Mouse (Mus musculus) hindbrain, postnatal 0 days (tissue): ENCODE measurements around the gene Arv1. TPM values are rescaled to one million over a fixed set of nuclear protein-coding genes. Genes with fewer than 3 reads are reported as not detected.
A peak's percentile ranks its signal among the peaks of the same experiment; 100 is the strongest.

ENCODE experiments used
- ATAC-seq: fragments of 200-750 bp; cut with Nextera tagmentation; 2 replicates; pipeline ENCODE4 v1.8.0; 2017; ENCODE audit warnings: mild to moderate bottlenecking, moderate TSS enrichment, moderate library complexity
- DNase-seq: peaks from one replicate; pipeline ENCODE4 v3.0.0-alpha.2; 2015; ENCODE audit warnings: low spot score
- H3K27ac ChIP-seq: fragments of 300-500 bp; sonication (generic); 2 replicates; pipeline ENCODE4 v1.5.1; 2014; ENCODE audit warnings: mild to moderate bottlenecking
- H3K27me3 ChIP-seq: fragments of 300-500 bp; sonication (generic); 2 replicates; pipeline ENCODE4 v1.6.1; 2014; ENCODE audit warnings: low read length, mixed read lengths; ENCODE audit not compliant: insufficient read depth
- H3K36me3 ChIP-seq: fragments of 300-500 bp; sonication (generic); 2 replicates; pipeline ENCODE4 v1.6.1; 2014; ENCODE audit warnings: low read length, mixed read lengths; ENCODE audit not compliant: insufficient read depth
- H3K4me1 ChIP-seq: fragments of 300-500 bp; sonication (generic); 2 replicates; pipeline ENCODE4 v1.6.1; 2014; ENCODE audit warnings: antibody characterized with exemption, low read length, mixed read lengths; ENCODE audit not compliant: insufficient read depth
- H3K4me2 ChIP-seq: fragments of 300-500 bp; sonication (generic); 2 replicates; pipeline ENCODE4 v1.6.1; 2014; ENCODE audit warnings: low read depth, mild to moderate bottlenecking, low read length, moderate library complexity, mixed read lengths
- H3K4me3 ChIP-seq: fragments of 300-500 bp; sonication (generic); 2 replicates; pipeline ENCODE4 v1.5.1; 2014; ENCODE audit warnings: low read length
- H3K9ac ChIP-seq: fragments of 300-500 bp; sonication (generic); replicated peaks from 2 replicates; pipeline ENCODE4 v1.6.1; 2014; ENCODE audit warnings: mild to moderate bottlenecking, low read length, moderate library complexity, mixed read lengths
- H3K9me3 ChIP-seq: fragments of 300-500 bp; sonication (generic); 2 replicates; pipeline ENCODE4 v1.6.1; 2016; ENCODE audit warnings: low read length, mixed read lengths
- CTCF ChIP-seq: IDR thresholded peaks from 2 replicates; pipeline ENCODE4 v1.5.1; 2016; ENCODE audit warnings: antibody characterized with exemption, control low read depth, low read depth
- WGBS: fragments of 180-500 bp; shearing (Covaris S2); extraction: QIAGEN DNeasy Blood & Tissue Kit; methylation state at CpG from one replicate; pipeline ENCODE4 v1.1.7; 2014; 5-methylcytosine and 5-hydroxymethylcytosine counted together
- polyA plus RNA-seq: library from polyadenylated mRNA; unstranded; fragments of >200 nt; fragmentation: Nextera tagmentation; extraction: Ambion mirVana; gene quantifications from 2 replicates; pipeline ENCODE4 v1.2.1, GENCODE M21; 2015
- total RNA-seq: library from RNA; depleted of rRNA; stranded (reverse); fragments of >200 nt; gene quantifications from 2 replicates; pipeline ENCODE4 v1.2.3, GENCODE M21; 2014

The Arv1 gene
- total and polyA plus RNA-seq, 2 experiments from 2014 or later, result 11.1 to 33.5 TPM

GRCm38 (mm10) chr8:124755481-124755880, 33.5 kb downstream of the Arv1 start:
- Histone ChIP-seq H3K27ac (no peak overlapping the region), H3K4me1 (peaks cover 8% of the 10 kb centered on the region; the same call in 1 of the 2 replicates), H3K9ac (no peak overlapping the region), H3K4me2 (no peak overlapping the region), H3K36me3 (no peaks in the 10 kb centered on the region), H3K4me3 (no peak overlapping the region), H3K27me3 (peaks cover 12% of the 10 kb centered on the region; the same call in 1 of the 2 replicates), H3K9me3 (no peaks in the 10 kb centered on the region)
- no peak for ATAC-seq
- WGBS, result 84% methylated on average over 8 of the region's 8 CpGs
- no peak for TF ChIP-seq CTCF
- no peak for DNase-seq

- Histone ChIP-seq H3K4me1 (peaks cover 4% of the 10 kb centered on the region; the same call in 1 of the 2 replicates), H3K27ac (no peak overlapping the region), H3K27me3 (0 out of 2 replicates have a peak, but pooled peaks cover 6% of the 10 kb centered on the region), H3K9ac (no peak overlapping the region), H3K36me3 (no peaks in the 10 kb centered on the region), H3K4me2 (no peak overlapping the region), H3K4me3 (no peak overlapping the region), H3K9me3 (no peaks in the 10 kb centered on the region)
- TF ChIP-seq CTCF, result no peak
- DNase-seq (no peak), ATAC-seq (no peak)
- WGBS, result 70% methylated on average over 2 of the region's 2 CpGs
Measured at GRCm38 (mm10) chr8:124756153-124756552, 34.2 kb downstream of the Arv1 start.

- TF ChIP-seq CTCF, result no peak
- H3K9ac ChIP-seq, result no peak overlapping the region
- no peak overlapping the region for H3K4me3 ChIP-seq
- H3K4me1 ChIP-seq, result no peaks in the 10 kb centered on the region
- DNase-seq (no peak), ATAC-seq (no peak)
- no peak overlapping the region for H3K4me2 ChIP-seq
- no peaks in the 10 kb centered on the region for H3K36me3 ChIP-seq
- WGBS, result 58% methylated on average over 5 of the region's 5 CpGs
- 0 out of 2 replicates have a peak, but pooled peaks cover 3% of the 10 kb centered on the region for H3K27me3 ChIP-seq
- H3K9me3 ChIP-seq, result no peaks in the 10 kb centered on the region
- H3K27ac ChIP-seq, result no peak overlapping the region
Measured at GRCm38 (mm10) chr8:124756601-124757000, 34.7 kb downstream of the Arv1 start.

GRCm38 (mm10) chr8:124758544-124758943, 36.6 kb downstream of the Arv1 start:
- Histone ChIP-seq H3K27me3 (no peaks in the 10 kb centered on the region), H3K9ac (no peak overlapping the region), H3K9me3 (no peaks in the 10 kb centered on the region), H3K4me3 (no peak overlapping the region), H3K4me1 (no peaks in the 10 kb centered on the region), H3K36me3 (no peaks in the 10 kb centered on the region), H3K27ac (no peak overlapping the region), H3K4me2 (no peak overlapping the region)
- DNase-seq (peak; percentile 55), ATAC-seq (no peak)
- peak; percentile 66 for TF ChIP-seq CTCF
- 39% methylated on average over 3 of the region's 3 CpGs for WGBS

- no peaks in the 10 kb centered on the region for H3K9me3 ChIP-seq
- no peaks in the 10 kb centered on the region for H3K36me3 ChIP-seq
- WGBS, result 71% methylated on average over 7 of the region's 7 CpGs
Measured at GRCm38 (mm10) chr8:124763061-124763460, 41.1 kb downstream of the Arv1 start.

GRCm38 (mm10) chr8:124772389-124772788, 50.5 kb downstream of the Arv1 start:
- H3K36me3 ChIP-seq, result no peaks in the 10 kb centered on the region
- peak; percentile 46 for DNase-seq

More at GRCm38 (mm10) chr8:124763061-124763460, 41.1 kb downstream of the Arv1 start:
- ATAC-seq (no peak), DNase-seq (no peak)
- H3K4me2 ChIP-seq, result no peak overlapping the region
- no peak overlapping the region for H3K27ac ChIP-seq
- no peak overlapping the region for H3K4me3 ChIP-seq
- H3K9ac ChIP-seq, result no peak overlapping the region
- H3K27me3 ChIP-seq, result no peaks in the 10 kb centered on the region
- no peak for TF ChIP-seq CTCF
- H3K4me1 ChIP-seq, result no peaks in the 10 kb centered on the region

GRCm38 (mm10) chr8:124775695-124776094, 53.8 kb downstream of the Arv1 start:
- WGBS, result 14% methylated on average over 16 of the region's 16 CpGs
- ATAC-seq, result no peak

More at GRCm38 (mm10) chr8:124772389-124772788, 50.5 kb downstream of the Arv1 start:
- H3K9ac ChIP-seq, result no peak overlapping the region
- no peaks in the 10 kb centered on the region for H3K9me3 ChIP-seq
- TF ChIP-seq CTCF, result no peak
- ATAC-seq, result peak; percentile 84
- 0 out of 2 replicates have a peak overlapping the region, but pooled peaks have one; percentile 8 for H3K27ac ChIP-seq
- 57% methylated on average over 2 of the region's 2 CpGs for WGBS
- H3K4me2 ChIP-seq, result no peak overlapping the region
- no peak overlapping the region for H3K4me3 ChIP-seq
- no peaks in the 10 kb centered on the region for H3K4me1 ChIP-seq
- no peaks in the 10 kb centered on the region for H3K27me3 ChIP-seq

More at GRCm38 (mm10) chr8:124775695-124776094, 53.8 kb downstream of the Arv1 start:
- Histone ChIP-seq H3K9ac (no peak overlapping the region), H3K27me3 (no peaks in the 10 kb centered on the region), H3K27ac (no peak overlapping the region), H3K4me1 (no peaks in the 10 kb centered on the region), H3K4me2 (peak overlapping the region; percentile 38; the same call in 1 of the 2 replicates), H3K36me3 (no peaks in the 10 kb centered on the region), H3K9me3 (no peaks in the 10 kb centered on the region), H3K4me3 (no peak overlapping the region)
- TF ChIP-seq CTCF, result peak; percentile 85
- DNase-seq, result peak; percentile 89
